Mouse (Mus musculus): ENCODE results near the gene Adamts9.

Adamts9 gene

DNA sequence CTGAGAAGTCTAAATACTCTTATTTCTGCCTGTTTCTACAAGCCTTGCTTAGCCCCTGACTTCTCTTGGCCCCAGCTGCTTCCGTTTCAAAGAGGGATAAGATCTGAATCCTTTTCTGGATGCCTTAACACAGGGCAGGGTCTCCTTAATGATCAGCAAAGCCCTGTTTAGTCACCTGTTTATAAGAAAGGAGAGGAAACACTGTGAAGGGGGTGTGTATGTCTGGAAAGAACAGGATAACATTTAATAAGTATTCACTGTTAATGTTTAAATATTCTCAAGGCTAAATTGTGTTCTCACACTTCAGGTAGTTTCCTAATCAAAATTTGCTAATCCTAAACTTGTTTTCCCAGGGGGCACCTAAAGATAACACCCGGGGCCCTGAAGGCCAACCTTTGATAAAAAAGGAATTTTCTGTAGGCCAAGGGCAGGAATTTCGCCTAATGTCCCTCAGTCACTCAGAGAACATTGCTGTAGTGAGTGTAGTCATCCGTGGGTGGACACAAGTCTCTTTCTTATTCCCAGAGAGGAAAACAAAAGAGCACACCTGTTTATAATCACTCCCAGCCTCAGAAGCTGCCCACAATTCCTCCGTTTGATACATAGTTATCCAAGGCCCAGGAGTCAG lies 82.9 kb downstream of the Adamts9 start:
- no peak for DNase-seq (ENCODE audit: low read depth, low spot score)

DNA sequence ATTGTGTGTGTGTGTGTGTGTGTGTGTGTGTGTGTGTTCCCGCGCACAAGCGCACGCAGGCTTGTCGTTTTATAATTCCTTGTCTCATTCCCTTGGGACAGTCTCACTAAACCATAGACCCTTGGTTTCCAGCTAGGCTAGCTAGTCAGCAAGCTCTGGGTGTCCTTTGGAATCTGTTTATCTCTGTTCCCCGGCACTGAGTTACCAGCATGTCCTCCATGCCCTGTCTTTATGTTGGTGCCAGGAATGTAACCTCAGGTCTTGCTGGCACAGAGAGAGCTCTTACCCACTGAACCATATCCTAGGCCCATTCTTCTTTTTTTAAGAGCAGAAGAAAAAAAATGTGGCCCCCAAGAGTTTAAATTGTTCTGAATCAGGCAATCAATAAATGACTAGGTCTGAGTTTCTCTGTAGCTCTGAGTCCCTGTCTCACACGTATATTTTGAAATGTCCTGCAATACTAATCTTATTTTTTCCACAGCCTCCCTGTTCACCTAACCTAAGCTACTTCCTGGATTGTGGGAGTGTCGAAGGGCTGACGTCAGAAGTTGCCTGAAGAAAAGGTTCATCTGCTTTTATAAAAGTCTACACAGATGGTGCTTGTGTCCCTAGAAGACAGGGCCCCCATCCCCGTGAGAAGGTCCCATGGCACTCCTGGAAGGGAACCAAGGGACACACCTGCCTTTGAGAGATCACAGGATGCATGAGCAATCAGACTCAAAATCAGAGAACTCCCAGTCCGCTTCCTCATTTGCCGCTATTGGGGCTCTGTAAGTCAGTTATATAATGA lies 84.4 kb downstream of the Adamts9 start:
- DNase-seq (ENCODE audit: low read depth, low spot score): no peak

DNA sequence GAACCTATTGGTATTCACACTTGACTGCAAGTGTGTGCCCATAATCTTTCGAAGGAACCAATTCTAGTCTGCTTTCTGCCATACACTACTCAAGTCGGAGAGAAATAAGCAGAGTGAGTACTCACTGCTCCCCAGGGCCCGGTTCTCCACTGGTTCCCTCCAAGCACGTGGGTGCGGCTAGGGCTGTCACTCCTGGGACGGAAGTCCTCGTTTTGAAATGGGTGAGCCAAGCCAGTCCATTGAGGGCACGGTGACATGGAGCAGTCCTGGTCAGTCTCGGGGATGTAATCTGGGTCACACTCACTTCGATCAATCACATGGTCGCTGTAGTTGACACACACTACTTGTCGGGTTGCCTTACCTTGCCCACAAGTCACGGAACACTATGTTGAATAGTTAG lies 85.5 kb downstream of the Adamts9 start:
- DNase-seq (ENCODE audit: low read depth, low spot score): no peak

DNA sequence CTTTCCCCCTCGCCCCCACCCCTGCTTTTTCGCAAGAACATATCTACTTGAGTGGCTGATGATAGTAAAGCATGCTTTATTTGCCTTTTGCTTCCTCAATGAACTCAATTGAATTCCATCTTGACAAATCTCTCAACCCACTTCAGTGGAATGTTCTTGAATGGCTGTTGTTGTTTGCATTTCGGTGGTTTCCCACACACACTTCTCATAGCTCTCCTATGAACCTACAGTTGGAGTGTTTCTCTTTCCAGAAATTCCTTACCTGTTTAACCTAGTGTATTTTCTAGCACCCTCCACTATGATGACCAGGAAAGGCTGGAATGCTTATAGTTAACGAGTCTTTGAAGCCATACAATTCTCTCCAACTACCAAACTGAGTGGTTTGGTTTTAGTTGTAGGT lies 88.4 kb downstream of the Adamts9 start:
- DNase-seq (ENCODE audit: low read depth, low spot score): no peak

DNA sequence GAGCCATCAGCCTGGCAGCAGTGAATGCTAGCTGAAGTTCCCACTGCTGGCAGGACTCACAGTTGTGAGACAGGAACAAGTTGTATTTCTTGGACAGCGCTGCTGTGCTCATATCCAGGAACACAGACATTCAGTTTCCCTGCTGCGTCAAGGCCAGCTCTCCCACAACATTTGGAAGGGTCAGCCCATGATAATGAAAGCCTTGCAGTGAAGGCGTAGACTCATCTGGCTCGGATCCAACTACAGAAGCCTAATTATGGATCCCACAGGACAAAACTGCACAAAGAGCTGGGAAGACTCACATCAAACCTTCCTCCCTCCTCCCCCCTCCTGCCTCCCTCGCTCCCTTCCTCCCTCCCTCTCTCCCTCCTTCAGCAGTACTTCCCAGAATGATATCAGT lies 93.0 kb downstream of the Adamts9 start:
- DNase-seq (ENCODE audit: low read depth, low spot score): no peak

DNA sequence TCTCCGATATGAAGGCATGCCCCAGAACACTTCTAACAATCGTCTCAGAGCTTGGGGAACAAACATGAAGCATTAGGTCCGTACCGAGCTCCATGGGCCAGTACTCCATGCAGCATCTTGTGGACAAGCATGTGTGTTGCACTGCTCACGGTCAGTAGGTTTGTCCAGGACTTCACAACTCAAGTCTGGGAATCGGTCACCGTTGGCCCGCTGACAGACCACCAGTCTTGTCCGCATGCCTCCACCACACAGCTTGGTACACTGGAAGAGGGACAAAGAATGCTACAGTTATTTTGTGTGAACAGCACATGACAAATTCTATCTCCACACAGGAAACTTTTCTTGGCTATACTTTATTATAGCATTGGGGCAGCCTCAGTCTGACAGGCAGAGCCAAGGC lies 94.1 kb downstream of the Adamts9 start:
- DNase-seq (ENCODE audit: low read depth, low spot score): no peak

DNA sequence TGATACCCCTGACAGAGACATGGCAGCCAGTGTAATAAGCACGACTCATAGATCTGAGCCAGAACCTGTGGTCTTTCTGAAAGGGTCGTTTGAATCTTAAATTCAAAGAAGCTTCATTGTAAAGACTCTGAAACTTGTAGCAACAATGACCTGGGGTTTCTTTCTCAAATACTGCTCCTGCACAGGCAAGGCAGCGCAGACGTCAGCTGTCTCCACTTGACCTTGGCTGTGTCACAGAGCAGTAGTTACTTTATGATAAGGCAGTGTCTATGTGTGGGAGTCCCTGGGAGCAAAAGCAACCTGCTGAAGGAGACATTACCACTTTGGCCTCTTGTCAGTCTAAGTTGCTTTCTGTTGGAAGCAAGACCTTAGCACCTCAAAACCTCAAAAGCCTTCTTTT lies 96.7 kb downstream of the Adamts9 start:
- DNase-seq (ENCODE audit: low read depth, low spot score): no peak

DNA sequence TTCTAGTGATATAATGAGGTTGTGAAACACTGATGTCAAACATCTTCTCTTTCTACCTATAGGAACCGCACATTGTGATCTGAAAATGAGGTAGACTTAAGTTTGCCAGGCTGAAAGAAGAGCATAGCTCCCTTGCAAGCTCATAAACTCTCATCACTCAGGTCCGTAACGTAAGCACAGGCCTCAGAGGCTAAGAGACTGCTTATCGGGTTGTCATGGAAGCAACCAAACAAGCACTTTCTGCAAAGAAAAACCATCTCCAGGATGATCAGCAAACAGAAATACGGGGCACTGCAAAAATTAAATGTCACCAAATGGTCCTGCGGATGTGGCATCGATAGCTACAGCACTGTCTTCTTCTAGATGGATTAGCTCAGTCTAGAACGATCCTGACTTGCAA lies 97.4 kb downstream of the Adamts9 start:
- no peak for DNase-seq (ENCODE audit: low read depth, low spot score)

DNA sequence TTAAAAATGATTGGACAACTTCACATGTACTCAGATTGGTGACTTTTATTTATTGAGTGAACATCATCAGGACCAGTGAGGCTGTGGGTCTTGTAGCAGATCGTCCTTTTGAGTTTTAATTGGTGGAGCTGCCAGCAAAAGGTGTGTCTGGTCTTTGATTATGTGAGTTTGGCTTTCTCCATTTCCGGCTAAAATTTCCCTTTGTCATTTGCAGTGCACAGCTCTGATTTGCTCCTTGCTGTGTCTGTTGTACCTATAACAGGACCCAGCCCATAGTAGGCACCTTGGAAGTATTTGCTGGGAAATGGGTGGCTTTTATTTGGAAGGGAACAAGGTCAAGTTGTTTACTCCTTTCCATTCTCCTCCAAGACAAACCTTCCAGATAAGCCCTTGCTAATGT lies 99.8 kb downstream of the Adamts9 start:
- no peak for DNase-seq (ENCODE audit: low read depth, low spot score)

DNA sequence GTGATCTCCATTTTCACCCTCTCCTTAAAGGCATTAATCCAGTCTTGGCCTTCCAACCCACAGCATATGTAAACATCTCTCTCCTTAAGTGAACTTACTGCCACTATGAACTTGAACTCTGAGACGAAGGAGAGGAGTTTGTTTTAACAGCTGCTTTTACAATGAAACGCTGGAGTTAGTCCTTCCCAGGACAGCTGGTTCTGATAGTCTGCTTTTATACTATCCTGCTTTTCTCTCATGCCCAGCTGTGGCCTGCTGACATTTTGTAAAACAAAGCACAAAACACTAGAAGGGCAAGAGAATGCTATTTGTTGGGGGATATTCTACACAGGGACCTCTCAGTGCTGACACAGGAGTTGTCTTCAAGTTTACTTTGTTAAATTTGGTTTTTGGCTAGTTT lies 101.3 kb downstream of the Adamts9 start:
- DNase-seq (ENCODE audit: low read depth, low spot score): no peak

DNA sequence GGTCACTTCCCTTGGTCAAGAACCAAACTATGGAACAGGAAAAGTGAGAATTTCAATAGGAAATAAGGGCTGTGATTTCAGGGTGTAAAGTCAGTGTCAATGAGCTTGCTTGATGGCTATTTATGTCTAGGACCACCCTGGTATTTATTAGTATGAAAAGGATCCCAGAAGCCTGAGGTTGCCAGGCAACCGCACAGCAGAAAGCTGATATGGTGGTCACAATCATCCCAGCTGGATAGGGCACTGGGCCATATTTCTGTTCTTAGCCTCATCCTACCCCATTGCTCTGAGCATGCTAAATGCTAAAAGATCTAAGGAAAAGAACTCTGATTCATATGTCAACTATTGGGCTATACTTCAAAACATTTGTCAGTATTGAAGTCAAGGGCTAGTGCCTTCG lies 112.2 kb downstream of the Adamts9 start:
- no peak for DNase-seq (ENCODE audit: low read depth, low spot score)

DNA sequence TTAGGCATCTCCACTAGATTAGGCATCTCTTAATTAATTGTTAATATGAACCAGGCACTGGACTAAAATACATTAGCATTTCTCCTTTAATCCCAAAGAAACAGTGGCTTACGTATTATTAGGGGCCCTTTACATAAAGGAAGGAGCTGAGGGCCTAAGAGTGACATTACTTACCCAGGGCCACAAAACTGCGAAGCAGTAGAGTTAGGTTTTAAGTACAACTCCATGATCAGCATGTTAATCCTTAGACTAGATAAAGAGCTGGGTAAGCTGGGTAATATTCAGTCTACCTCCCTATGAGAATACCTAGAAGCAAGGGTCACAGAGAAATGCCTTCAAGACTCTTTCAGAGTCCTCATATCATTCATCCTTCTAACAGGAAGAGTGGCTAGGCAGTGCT lies 114.1 kb downstream of the Adamts9 start:
- DNase-seq (ENCODE audit: low read depth, low spot score): no peak

DNA sequence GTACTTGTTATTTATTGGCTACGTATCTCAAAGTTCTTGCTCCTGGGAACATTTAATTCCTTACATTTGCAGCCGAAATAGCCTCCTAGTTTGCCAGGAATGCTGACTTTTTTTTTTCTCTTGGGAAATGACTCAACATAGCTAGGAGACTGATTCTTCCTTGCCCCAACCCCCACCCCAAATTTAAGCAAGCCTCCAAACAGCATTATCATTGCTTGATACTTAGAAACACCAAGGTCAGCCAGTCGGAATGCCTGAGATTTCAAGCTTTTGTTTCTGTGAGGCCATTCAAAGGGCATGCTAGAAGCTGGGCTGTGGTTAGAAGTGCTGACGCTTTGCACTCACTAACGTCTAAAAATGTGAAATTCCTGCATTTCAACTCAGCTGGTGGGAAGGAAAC lies 115.9 kb downstream of the Adamts9 start:
- no peak for DNase-seq (ENCODE audit: low read depth, low spot score)

DNA sequence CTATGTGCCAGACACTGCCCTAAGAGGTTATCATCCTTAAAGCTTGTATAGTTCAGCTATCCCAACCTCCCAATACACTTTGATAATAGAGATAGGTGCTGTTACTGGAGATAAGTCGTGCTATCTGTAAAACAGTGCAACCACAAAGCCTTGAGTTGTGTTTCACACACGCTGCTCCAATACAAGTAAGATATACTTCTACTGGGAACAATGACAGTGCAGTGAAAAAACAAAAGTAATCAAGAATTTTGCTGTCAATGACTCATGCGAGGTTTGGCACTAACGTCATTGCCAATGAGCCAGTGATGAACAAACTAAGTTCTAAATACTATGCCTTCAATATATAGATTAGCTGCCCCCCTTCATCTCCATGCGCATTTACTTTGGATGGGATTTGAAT lies 116.7 kb downstream of the Adamts9 start:
- DNase-seq (ENCODE audit: low read depth, low spot score): no peak

DNA sequence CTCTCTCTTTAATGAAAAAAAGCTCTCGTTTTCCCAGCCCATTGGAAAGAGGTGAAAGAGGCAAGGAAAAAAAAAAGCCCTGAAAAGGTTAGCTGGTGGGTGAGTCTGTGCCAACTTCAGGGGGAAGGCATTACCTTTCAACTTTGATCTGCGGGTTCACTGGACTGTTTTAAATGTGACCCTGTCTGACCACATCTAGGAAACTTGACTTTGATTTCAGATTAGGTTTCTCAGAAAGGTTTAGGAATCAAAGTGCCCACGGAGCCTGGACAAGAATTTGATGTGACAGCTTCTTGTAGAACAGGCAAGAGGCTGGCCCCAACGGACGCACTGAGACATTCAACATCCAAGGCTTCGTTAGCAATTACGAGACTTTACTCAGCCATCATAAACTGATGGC lies 119.3 kb downstream of the Adamts9 start:
- no peak for DNase-seq (ENCODE audit: low read depth, low spot score)

DNA sequence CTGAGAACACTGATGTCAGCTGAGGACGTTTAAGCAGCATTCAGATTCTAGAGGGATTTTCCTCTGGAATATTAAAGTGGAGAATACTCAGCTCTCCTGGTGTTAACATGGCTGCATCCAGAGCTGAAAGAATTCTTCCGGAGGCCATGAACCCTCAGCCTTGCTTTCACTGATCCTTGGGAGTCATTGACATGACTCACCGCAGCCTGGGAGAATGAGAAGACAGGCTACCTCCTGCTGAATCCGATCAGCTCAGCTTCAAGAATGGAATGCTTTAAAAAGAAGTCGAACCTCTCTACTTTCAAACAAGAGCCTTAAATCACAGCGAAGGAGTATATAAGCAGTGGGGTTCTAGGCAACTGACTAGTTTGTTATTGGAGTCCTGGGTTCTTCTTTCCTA lies 121.3 kb downstream of the Adamts9 start:
- no peak for DNase-seq (ENCODE audit: low read depth, low spot score)

DNA sequence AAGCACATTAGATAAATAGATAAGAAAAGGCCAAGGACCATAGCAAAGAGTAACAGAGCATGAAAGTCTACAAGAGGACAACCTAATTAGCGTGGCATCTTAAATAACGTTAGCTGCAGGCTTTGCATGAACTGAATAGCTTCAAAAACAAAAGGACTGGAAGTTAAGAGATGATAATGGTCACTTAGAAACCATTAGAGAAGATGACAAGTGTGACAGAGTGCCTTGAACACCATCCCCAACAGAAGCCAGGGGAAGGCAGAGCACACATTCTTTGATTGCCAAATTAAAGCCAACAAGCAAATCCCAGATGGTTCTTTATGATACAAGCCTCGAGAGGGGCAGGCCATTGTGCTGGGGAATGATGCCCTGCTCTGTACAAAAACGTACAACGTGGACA lies 121.7 kb downstream of the Adamts9 start:
- no peak for DNase-seq (ENCODE audit: low read depth, low spot score)

DNA sequence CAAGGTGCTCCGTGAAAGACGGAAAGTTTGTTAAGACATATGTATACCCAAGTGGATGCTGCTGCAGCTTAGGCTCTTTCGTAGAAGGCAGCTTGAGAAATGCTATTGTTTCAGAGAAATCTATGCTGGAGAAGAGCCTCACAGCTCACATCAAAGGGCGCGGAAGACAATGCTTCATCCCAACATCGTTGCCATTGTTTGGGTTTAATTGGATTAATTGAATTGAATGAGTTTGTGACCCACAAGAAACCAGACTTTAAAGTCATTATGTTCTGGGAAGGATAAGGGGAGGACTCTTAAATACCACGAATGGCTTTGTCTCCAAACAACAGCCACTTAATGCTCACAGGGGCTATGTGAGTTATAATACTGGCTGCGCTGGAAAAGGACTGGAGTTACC lies 125.6 kb downstream of the Adamts9 start:
- no peak for DNase-seq (ENCODE audit: low read depth, low spot score)

DNA sequence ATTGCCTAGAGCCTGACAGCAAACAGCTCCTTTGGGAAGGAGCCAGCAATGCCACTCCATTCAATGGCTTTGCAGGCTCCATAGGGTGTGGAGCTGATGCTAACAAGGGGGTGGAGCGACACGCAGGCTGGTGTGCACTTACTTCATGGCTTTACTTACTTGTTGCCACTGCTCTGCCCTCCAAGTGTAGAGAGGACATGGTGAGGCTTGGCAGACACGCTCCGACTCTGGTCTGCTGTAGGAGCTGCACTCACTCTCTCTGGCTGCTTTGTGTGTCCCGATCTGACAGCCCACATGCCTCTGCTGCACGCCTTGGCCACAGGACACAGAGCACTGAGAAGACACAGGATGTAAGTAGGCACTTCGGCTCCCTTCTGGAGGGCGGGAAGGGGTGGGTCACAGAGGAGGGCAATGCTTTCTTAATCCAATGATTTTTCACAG lies 127.0 kb downstream of the Adamts9 start, which contains the start of gene A730049H05Rik:
Gene A730049H05Rik, plus strand, starts transcription at position 168 of the 441 bp plus-strand sequence.
- DNase-seq (ENCODE audit: low read depth, low spot score): no peak

DNA sequence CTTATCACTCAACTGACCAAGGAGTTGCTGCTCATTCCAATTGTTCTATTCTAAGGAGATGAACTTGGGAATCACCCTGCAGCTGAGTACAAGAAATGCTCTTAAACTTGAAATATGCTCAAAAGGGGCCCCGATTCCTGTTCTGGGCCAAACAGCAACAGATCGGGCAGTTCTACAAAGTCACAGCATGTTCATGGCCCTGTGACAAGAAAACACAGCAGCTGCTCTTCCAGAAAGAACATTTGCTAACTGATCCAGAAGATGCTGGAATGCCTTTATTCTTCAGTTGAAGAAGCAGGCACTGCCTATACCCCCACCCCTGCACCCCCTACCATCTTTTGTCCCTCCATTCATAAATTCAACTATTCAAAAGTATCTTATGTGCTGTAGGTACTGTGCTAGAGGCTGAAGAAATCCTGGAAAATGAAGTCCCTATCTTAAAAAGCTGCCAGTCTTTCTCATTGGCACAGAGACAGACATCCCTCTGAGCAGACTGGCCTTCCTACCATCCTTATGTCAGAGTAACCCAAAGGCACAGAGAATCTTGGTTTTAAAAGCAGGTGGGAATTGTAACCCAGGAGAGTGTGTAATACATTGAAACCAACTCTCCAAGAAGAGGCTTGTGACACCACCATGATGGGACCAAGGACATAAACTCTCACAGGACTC lies 130.5 kb downstream of the Adamts9 start:
- no peak for DNase-seq (ENCODE audit: low read depth, low spot score)

DNA sequence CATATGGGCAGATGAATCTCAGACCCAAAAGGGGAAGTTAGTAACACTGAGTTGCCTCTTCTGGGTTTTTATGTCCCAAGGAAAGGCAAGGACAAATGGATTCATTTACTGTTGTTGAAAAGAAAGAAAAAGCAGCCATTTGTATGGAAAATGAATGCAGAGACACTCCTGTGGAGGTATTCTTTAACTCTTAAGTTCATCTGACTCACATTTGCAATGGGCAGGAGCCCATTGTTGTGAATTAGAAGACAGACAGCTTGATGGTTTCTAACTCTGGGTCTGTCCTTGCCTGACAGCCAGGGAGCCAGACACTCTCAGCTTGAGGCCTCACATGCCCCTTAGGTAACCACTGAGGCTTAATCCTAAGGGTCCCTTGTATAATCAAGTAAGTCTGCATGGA lies 131.7 kb downstream of the Adamts9 start:
- no peak for DNase-seq (ENCODE audit: low read depth, low spot score)

DNA sequence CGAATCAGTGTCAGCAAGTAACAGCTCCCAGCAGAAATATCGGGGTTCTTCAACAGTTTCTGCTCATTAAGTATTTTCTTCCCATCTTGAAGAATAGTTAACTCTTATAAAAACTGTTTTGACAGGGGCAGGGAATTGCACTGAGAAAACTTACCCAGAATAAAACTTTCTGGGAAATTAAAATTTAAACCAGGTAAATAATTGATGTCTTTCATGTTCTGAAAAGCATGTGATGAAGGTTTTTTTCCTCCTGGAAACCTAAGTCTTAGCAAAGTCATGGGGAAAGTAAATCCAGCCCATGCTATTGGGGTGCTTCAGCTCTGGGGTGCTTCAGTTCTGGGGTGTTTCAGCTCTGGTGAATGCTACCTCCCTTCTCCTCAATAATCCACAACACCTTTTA lies 132.7 kb downstream of the Adamts9 start:
- DNase-seq (ENCODE audit: low read depth, low spot score): no peak

DNA sequence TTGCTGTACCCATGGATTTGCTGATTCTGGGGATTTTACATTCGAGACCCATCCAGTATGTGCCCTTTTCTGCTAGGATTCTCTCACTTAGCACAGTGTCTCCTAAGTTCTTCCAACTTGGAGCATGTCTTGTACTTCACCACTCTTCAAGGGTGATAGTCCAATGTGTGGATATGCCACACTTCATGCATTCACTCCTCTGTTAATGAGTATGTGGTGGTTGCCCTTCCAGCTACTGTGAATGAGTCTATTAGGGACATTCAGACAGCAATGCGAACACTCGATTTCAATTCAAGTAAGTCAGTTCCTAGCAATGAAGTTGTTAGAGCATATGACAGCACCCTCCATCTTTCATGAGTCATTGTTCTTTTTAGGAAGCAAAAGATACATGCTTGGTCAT lies 133.5 kb downstream of the Adamts9 start:
- DNase-seq (ENCODE audit: low read depth, low spot score): no peak

Measured in CD4-positive, CD25-positive, alpha-beta regulatory T cell, adult 2 months (primary cell).